Mouse (Mus musculus): Measurements from ENCODE around the gene Pdhx. TPM values are rescaled to one million over a fixed set of nuclear protein-coding genes. Genes with fewer than 3 reads are reported as not detected.

Pdhx gene
- polyA plus RNA-seq, 1 experiment from 2014 or later = 41.1 TPM

GRCm38 (mm10) chr2:102975358-102975945, 97.9 kb downstream of the Pdhx start:
- no peaks in the 10 kb centered on the region for H3K27me3 ChIP-seq (replicated peaks; ENCODE audit: control insufficient read depth, insufficient read depth, low read length)
- 0 out of 2 replicates have a peak, but pooled peaks cover 6% of the 10 kb centered on the region for H3K9me3 ChIP-seq (ENCODE audit: control insufficient read depth, low read length)
- no peak overlapping the region for H3K27ac ChIP-seq (replicated peaks; ENCODE audit: low read depth, low read length)
- no peak for ATAC-seq (ENCODE audit: low read depth)
- 83% methylated on average over 5 of the region's 5 CpGs for WGBS
- no peak for DNase-seq (ENCODE audit: low spot score)
- no peak overlapping the region for H3K9ac ChIP-seq (ENCODE audit: low read depth, low read length)
- H3K4me1 ChIP-seq (ENCODE audit: control insufficient read depth, insufficient read depth, low read length) = no peaks in the 10 kb centered on the region
- no peaks in the 10 kb centered on the region for H3K36me3 ChIP-seq (ENCODE audit: control insufficient read depth, insufficient read depth, low read length)
- H3K4me2 ChIP-seq (ENCODE audit: low read depth, low read length) = no peak overlapping the region
- no peak overlapping the region for H3K4me3 ChIP-seq (ENCODE audit: low read depth, low read length)

- WGBS = 90% methylated on average over 3 of the region's 3 CpGs
- Histone ChIP-seq H3K9me3 (ENCODE audit: control insufficient read depth, low read length) (0 out of 2 replicates have a peak, but pooled peaks cover 6% of the 10 kb centered on the region), H3K4me2 (ENCODE audit: low read depth, low read length) (no peak overlapping the region), H3K4me1 (ENCODE audit: control insufficient read depth, insufficient read depth, low read length) (no peaks in the 10 kb centered on the region), H3K9ac (ENCODE audit: low read depth, low read length) (no peak overlapping the region), H3K27me3 (replicated peaks; ENCODE audit: control insufficient read depth, insufficient read depth, low read length) (no peaks in the 10 kb centered on the region), H3K4me3 (ENCODE audit: low read depth, low read length) (no peak overlapping the region), H3K36me3 (ENCODE audit: control insufficient read depth, insufficient read depth, low read length) (no peaks in the 10 kb centered on the region), H3K27ac (replicated peaks; ENCODE audit: low read depth, low read length) (no peak overlapping the region)
- no peak for DNase-seq (ENCODE audit: low spot score)
- no peak for ATAC-seq (ENCODE audit: low read depth)
Measured at GRCm38 (mm10) chr2:102973115-102973514, 100.2 kb downstream of the Pdhx start.

DNA sequence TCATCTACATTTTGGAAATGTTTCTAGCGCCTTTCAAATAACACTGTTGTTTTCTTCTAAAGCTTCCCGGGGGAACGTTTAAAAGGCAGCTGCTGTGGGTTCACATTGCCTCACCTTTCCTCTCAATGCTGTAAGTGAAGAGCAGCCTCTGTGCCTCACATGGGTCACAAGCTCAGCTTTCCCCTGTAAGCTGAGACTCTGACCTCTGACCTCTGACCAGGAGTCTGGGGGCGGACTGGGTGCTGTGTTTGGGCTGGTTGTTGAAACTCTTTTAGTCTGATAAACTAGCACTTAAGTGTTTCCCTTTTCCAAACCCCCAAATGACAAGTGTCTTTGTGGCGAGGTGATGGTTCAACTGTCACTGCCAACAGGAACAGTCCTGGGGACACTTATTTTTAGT, 100.7 kb downstream of the Pdhx start:
- H3K4me1 ChIP-seq (ENCODE audit: control insufficient read depth, insufficient read depth, low read length) = no peaks in the 10 kb centered on the region
- WGBS = 20% methylated on average over 5 of the region's 5 CpGs
- H3K27me3 ChIP-seq (replicated peaks; ENCODE audit: control insufficient read depth, insufficient read depth, low read length) = no peaks in the 10 kb centered on the region

GRCm38 (mm10) chr2:102971951-102972350, 101.4 kb downstream of the Pdhx start:
- H3K9me3 ChIP-seq (ENCODE audit: control insufficient read depth, low read length) = 0 out of 2 replicates have a peak, but pooled peaks cover under 1% of the 10 kb centered on the region
- DNase-seq (ENCODE audit: low spot score) = no peak
- H3K27ac ChIP-seq (replicated peaks; ENCODE audit: low read depth, low read length) = no peak overlapping the region
- H3K4me1 ChIP-seq (ENCODE audit: control insufficient read depth, insufficient read depth, low read length) = no peaks in the 10 kb centered on the region
- H3K9ac ChIP-seq (ENCODE audit: low read depth, low read length) = no peak overlapping the region
- no peak overlapping the region for H3K4me2 ChIP-seq (ENCODE audit: low read depth, low read length)
- no peaks in the 10 kb centered on the region for H3K36me3 ChIP-seq (ENCODE audit: control insufficient read depth, insufficient read depth, low read length)
- ATAC-seq (ENCODE audit: low read depth) = no peak
- no peak overlapping the region for H3K4me3 ChIP-seq (ENCODE audit: low read depth, low read length)
- H3K27me3 ChIP-seq (replicated peaks; ENCODE audit: control insufficient read depth, insufficient read depth, low read length) = no peaks in the 10 kb centered on the region

More for the DNA sequence above, 100.7 kb downstream of the Pdhx start:
- H3K9ac ChIP-seq (ENCODE audit: low read depth, low read length) = no peak overlapping the region
- no peak overlapping the region for H3K4me3 ChIP-seq (ENCODE audit: low read depth, low read length)
- H3K27ac ChIP-seq (replicated peaks; ENCODE audit: low read depth, low read length) = no peak overlapping the region
- H3K36me3 ChIP-seq (ENCODE audit: control insufficient read depth, insufficient read depth, low read length) = no peaks in the 10 kb centered on the region
- H3K4me2 ChIP-seq (ENCODE audit: low read depth, low read length) = no peak overlapping the region
- 0 out of 2 replicates have a peak, but pooled peaks cover 6% of the 10 kb centered on the region for H3K9me3 ChIP-seq (ENCODE audit: control insufficient read depth, low read length)
- DNase-seq (ENCODE audit: low spot score) (no peak), ATAC-seq (ENCODE audit: low read depth) (no peak)

Other genes starting within 250 kb of the Pdhx start
- gene Cd44, start 171.8 kb downstream of the Pdhx start, polyA plus RNA-seq (2014; fragmentation: Nextera tagmentation; extraction: Ambion mirVana) = 49.8 and 57.3 TPM in 2 replicates
- gene Apip, start 162 bp upstream of the Pdhx start, polyA plus RNA-seq (2014; fragmentation: Nextera tagmentation; extraction: Ambion mirVana) = 80.0 and 90.8 TPM in 2 replicates
- gene Ehf, start 229.8 kb upstream of the Pdhx start, polyA plus RNA-seq (2014; fragmentation: Nextera tagmentation; extraction: Ambion mirVana) = 8.4 and 13.1 TPM in 2 replicates

Measured in embryonic facial prominence, embryonic 14.5 days (tissue).